Mouse (Mus musculus) hindbrain, embryonic 13.5 days (tissue): ENCODE results near the gene Rgs6. TPM values are rescaled to one million over a fixed set of nuclear protein-coding genes. Genes with fewer than 3 reads are reported as not detected.

Experiments used
- ATAC-seq: fragments of 200-750 bp; cut with Nextera tagmentation; 2 replicates; pipeline ENCODE4 v1.8.0; 2017; ENCODE audit warnings: moderate TSS enrichment; ENCODE audit not compliant: low FRiP score
- H3K27ac ChIP-seq: fragments of 300-500 bp; sonication (generic); 2 replicates; pipeline ENCODE4 v1.5.1; 2015; ENCODE audit warnings: inconsistent platforms, mild to moderate bottlenecking, moderate library complexity
- H3K27me3 ChIP-seq: fragments of 300-500 bp; sonication (generic); 2 replicates; pipeline ENCODE4 v1.6.1; 2015; ENCODE audit warnings: mild to moderate bottlenecking, inconsistent platforms
- H3K36me3 ChIP-seq: fragments of 300-500 bp; sonication (generic); 2 replicates; pipeline ENCODE4 v1.6.1; 2015; ENCODE audit warnings: mild to moderate bottlenecking, inconsistent platforms
- H3K4me1 ChIP-seq: fragments of 300-500 bp; sonication (generic); replicated peaks from 2 replicates; pipeline ENCODE4 v1.6.1; 2015; ENCODE audit warnings: inconsistent platforms
- H3K4me2 ChIP-seq: fragments of 300-500 bp; sonication (generic); 2 replicates; pipeline ENCODE4 v1.6.1; 2015; ENCODE audit warnings: inconsistent platforms, mild to moderate bottlenecking, moderate library complexity
- H3K4me3 ChIP-seq: fragments of 300-500 bp; sonication (generic); 2 replicates; pipeline ENCODE4 v1.5.1; 2015; ENCODE audit warnings: mild to moderate bottlenecking, inconsistent platforms
- H3K9ac ChIP-seq: fragments of 300-500 bp; sonication (generic); 2 replicates; pipeline ENCODE4 v1.6.1; 2015; ENCODE audit warnings: mild to moderate bottlenecking, inconsistent platforms
- H3K9me3 ChIP-seq: fragments of 300-500 bp; sonication (generic); 2 replicates; pipeline ENCODE4 v1.6.1; 2016; ENCODE audit warnings: inconsistent platforms
- WGBS: fragments of 180-500 bp; shearing (Covaris S2); methylation state at CpG from one replicate; pipeline ENCODE4 v1.1.7; 2015; 5-methylcytosine and 5-hydroxymethylcytosine counted together
- polyA plus RNA-seq: library from polyadenylated mRNA; unstranded; fragments of >200 nt; fragmentation: Nextera tagmentation; extraction: Ambion mirVana; gene quantifications from 2 replicates; pipeline ENCODE4 v1.2.1, GENCODE M21; 2015

Gene Rgs6
- polyA plus RNA-seq, 1 experiment from 2014 or later: 7.4 TPM

GRCm38 (mm10) chr12:83179860-83180259, 591.8 kb downstream of the Rgs6 start:
- H3K4me1 ChIP-seq: peaks cover 7% of the 10 kb centered on the region

GRCm38 (mm10) chr12:83180561-83180960, 592.5 kb downstream of the Rgs6 start:
- WGBS: 75% methylated on average over 6 of the region's 6 CpGs
- H3K27ac ChIP-seq: no peak overlapping the region
- H3K27me3 ChIP-seq: no peaks in the 10 kb centered on the region
- no peak overlapping the region for H3K4me3 ChIP-seq
- ATAC-seq: no peak
- H3K4me1 ChIP-seq: peaks cover 7% of the 10 kb centered on the region
- H3K4me2 ChIP-seq: no peak overlapping the region
- no peaks in the 10 kb centered on the region for H3K36me3 ChIP-seq
- H3K9me3 ChIP-seq: no peaks in the 10 kb centered on the region
- H3K9ac ChIP-seq: no peak overlapping the region

More at GRCm38 (mm10) chr12:83179860-83180259, 591.8 kb downstream of the Rgs6 start:
- ATAC-seq: no peak
- H3K9ac ChIP-seq: no peak overlapping the region
- WGBS: 77% methylated on average over 1 of the region's 1 CpGs
- H3K27ac ChIP-seq: no peak overlapping the region
- no peak overlapping the region for H3K4me2 ChIP-seq
- H3K36me3 ChIP-seq: no peaks in the 10 kb centered on the region
- H3K27me3 ChIP-seq: no peaks in the 10 kb centered on the region
- H3K9me3 ChIP-seq: no peaks in the 10 kb centered on the region
- no peak overlapping the region for H3K4me3 ChIP-seq

GRCm38 (mm10) chr12:83201674-83202073, 613.6 kb downstream of the Rgs6 start:
- no peak overlapping the region for H3K9ac ChIP-seq
- whole genome bisulfite sequencing: 24% methylated on average over 3 of the region's 3 CpGs
- H3K4me2 ChIP-seq: no peak overlapping the region
- no peaks in the 10 kb centered on the region for H3K9me3 ChIP-seq
- no peak overlapping the region for H3K4me3 ChIP-seq
- H3K27ac ChIP-seq: peak overlapping the region; percentile 60; the same call in 1 of the 2 replicates
- no peak for ATAC-seq
- no peaks in the 10 kb centered on the region for H3K36me3 ChIP-seq
- H3K4me1 ChIP-seq: peaks cover 18% of the 10 kb centered on the region
- no peaks in the 10 kb centered on the region for H3K27me3 ChIP-seq

- Histone ChIP-seq H3K4me3 (no peak overlapping the region), H3K27me3 (no peaks in the 10 kb centered on the region), H3K4me1 (peaks cover 41% of the 10 kb centered on the region), H3K4me2 (no peak overlapping the region), H3K27ac (no peak overlapping the region), H3K9me3 (no peaks in the 10 kb centered on the region), H3K36me3 (no peaks in the 10 kb centered on the region), H3K9ac (no peak overlapping the region)
- WGBS: 63% methylated on average over 5 of the region's 5 CpGs
- no peak for ATAC-seq
Observed at GRCm38 (mm10) chr12:83204361-83204760, 616.3 kb downstream of the Rgs6 start.

GRCm38 (mm10) chr12:83206866-83207265, 618.8 kb downstream of the Rgs6 start:
- Histone ChIP-seq H3K4me1 (peaks cover 45% of the 10 kb centered on the region), H3K9ac (no peak overlapping the region), H3K9me3 (no peaks in the 10 kb centered on the region), H3K27me3 (no peaks in the 10 kb centered on the region), H3K4me3 (no peak overlapping the region), H3K36me3 (no peaks in the 10 kb centered on the region), H3K4me2 (no peak overlapping the region), H3K27ac (no peak overlapping the region)
- no peak for ATAC-seq
- WGBS: 72% methylated on average over 6 of the region's 6 CpGs

- no peak overlapping the region for H3K27ac ChIP-seq
- H3K4me3 ChIP-seq: no peak overlapping the region
- ATAC-seq: no peak
- H3K36me3 ChIP-seq: no peaks in the 10 kb centered on the region
- WGBS: 72% methylated on average over 5 of the region's 5 CpGs
- H3K9me3 ChIP-seq: no peaks in the 10 kb centered on the region
- H3K4me2 ChIP-seq: no peak overlapping the region
- no peaks in the 10 kb centered on the region for H3K27me3 ChIP-seq
- H3K4me1 ChIP-seq: peaks cover 43% of the 10 kb centered on the region
- no peak overlapping the region for H3K9ac ChIP-seq
Observed at GRCm38 (mm10) chr12:83207481-83207880, 619.4 kb downstream of the Rgs6 start.

- Histone ChIP-seq H3K4me2 (no peak overlapping the region), H3K4me3 (no peak overlapping the region), H3K4me1 (peaks cover 43% of the 10 kb centered on the region), H3K36me3 (no peaks in the 10 kb centered on the region), H3K9me3 (no peaks in the 10 kb centered on the region), H3K9ac (no peak overlapping the region), H3K27ac (peak overlapping the region; percentile 71), H3K27me3 (no peaks in the 10 kb centered on the region)
- no peak for ATAC-seq
- 55% methylated on average over 8 of the region's 8 CpGs for WGBS
Observed at GRCm38 (mm10) chr12:83208011-83208410, 619.9 kb downstream of the Rgs6 start.

- 65% methylated on average over 6 of the region's 6 CpGs for WGBS
- H3K27ac ChIP-seq: peak overlapping the region; percentile 71
Observed at GRCm38 (mm10) chr12:83208841-83209240, 620.7 kb downstream of the Rgs6 start.

GRCm38 (mm10) chr12:83209461-83209860, 621.4 kb downstream of the Rgs6 start:
- H3K9ac ChIP-seq: no peak overlapping the region; the same call in 1 of the 2 replicates
- no peak for ATAC-seq
- H3K4me2 ChIP-seq: no peak overlapping the region
- H3K36me3 ChIP-seq: no peaks in the 10 kb centered on the region
- peaks cover 49% of the 10 kb centered on the region for H3K4me1 ChIP-seq
- H3K4me3 ChIP-seq: no peak overlapping the region
- no peaks in the 10 kb centered on the region for H3K9me3 ChIP-seq
- H3K27me3 ChIP-seq: no peaks in the 10 kb centered on the region
- WGBS: 42% methylated on average over 6 of the region's 6 CpGs
- peak overlapping the region; percentile 71 for H3K27ac ChIP-seq

More at GRCm38 (mm10) chr12:83208841-83209240, 620.7 kb downstream of the Rgs6 start:
- Histone ChIP-seq H3K9ac (no peak overlapping the region), H3K27me3 (no peaks in the 10 kb centered on the region), H3K9me3 (no peaks in the 10 kb centered on the region), H3K4me1 (peaks cover 45% of the 10 kb centered on the region), H3K4me2 (no peak overlapping the region), H3K4me3 (no peak overlapping the region), H3K36me3 (no peaks in the 10 kb centered on the region)
- ATAC-seq: no peak

- no peak overlapping the region for H3K4me3 ChIP-seq
- ATAC-seq: no peak
- no peak overlapping the region for H3K27ac ChIP-seq
- H3K4me1 ChIP-seq: peaks cover 52% of the 10 kb centered on the region
- no peak overlapping the region for H3K9ac ChIP-seq
- 75% methylated on average over 5 of the region's 5 CpGs for WGBS
- 0 out of 2 replicates have a peak, but pooled peaks cover 2% of the 10 kb centered on the region for H3K36me3 ChIP-seq
- H3K9me3 ChIP-seq: no peaks in the 10 kb centered on the region
- no peaks in the 10 kb centered on the region for H3K27me3 ChIP-seq
- no peak overlapping the region for H3K4me2 ChIP-seq
Observed at GRCm38 (mm10) chr12:83210294-83210693, 622.2 kb downstream of the Rgs6 start.

- H3K9ac ChIP-seq: no peak overlapping the region
- 73% methylated on average over 3 of the region's 3 CpGs for WGBS
- ATAC-seq: no peak
- no peak overlapping the region for H3K4me3 ChIP-seq
- H3K4me1 ChIP-seq: peaks cover 48% of the 10 kb centered on the region
- no peaks in the 10 kb centered on the region for H3K9me3 ChIP-seq
- no peak overlapping the region for H3K4me2 ChIP-seq
- H3K27me3 ChIP-seq: no peaks in the 10 kb centered on the region
- no peak overlapping the region for H3K27ac ChIP-seq
- 0 out of 2 replicates have a peak, but pooled peaks cover 5% of the 10 kb centered on the region for H3K36me3 ChIP-seq
Observed at GRCm38 (mm10) chr12:83210735-83211134, 622.6 kb downstream of the Rgs6 start.

- WGBS: 77% methylated on average over 7 of the region's 7 CpGs
- H3K4me1 ChIP-seq: peaks cover 48% of the 10 kb centered on the region
- 0 out of 2 replicates have a peak, but pooled peaks cover 5% of the 10 kb centered on the region for H3K36me3 ChIP-seq
- no peak overlapping the region for H3K9ac ChIP-seq
- H3K27me3 ChIP-seq: no peaks in the 10 kb centered on the region
- ATAC-seq: no peak
- H3K4me3 ChIP-seq: no peak overlapping the region
- H3K4me2 ChIP-seq: no peak overlapping the region
- no peaks in the 10 kb centered on the region for H3K9me3 ChIP-seq
- no peak overlapping the region for H3K27ac ChIP-seq
Observed at GRCm38 (mm10) chr12:83211146-83211822, 623.2 kb downstream of the Rgs6 start.
